Comparison of ENCODE assay signal across 1 mouse cellular context in genomic region chr3:146277456-146277855, GRCm38 (mm10).
A peak's percentile ranks its signal among the peaks of the same experiment; 100 is the strongest.
TF ChIP-seq lines count a peak whose summit lies in the region.

No protein-coding gene starts in this region.

TF ChIP-seq in CH12.LX, 34 proteins besides CTCF, POLR2A, EP300 and RAD21 (continued from another document):
- 0 out of 2 replicates have a peak, but pooled peaks have one; percentile 12 for TF ChIP-seq MYC (IDR thresholded peaks at IDR 0.05; ENCODE audit: low read depth, low read length)
